Mouse (Mus musculus) midbrain, embryonic 11.5 days (tissue): ENCODE measurements around the gene March10. TPM values are rescaled to one million over a fixed set of nuclear protein-coding genes. Genes with fewer than 3 reads are reported as not detected.
A peak's percentile ranks its signal among the peaks of the same experiment; 100 is the strongest.

Experiments used
- ATAC-seq: fragments of 200-750 bp; cut with Nextera tagmentation; 2 replicates; pipeline ENCODE4 v1.8.0; 2017; ENCODE audit warnings: moderate TSS enrichment, moderate library complexity; ENCODE audit not compliant: low FRiP score
- DNase-seq: peaks from one replicate; pipeline ENCODE4 v3.0.0; 2015; ENCODE audit warnings: low spot score; ENCODE audit errors: missing footprints
- H3K27ac ChIP-seq: fragments of 300-500 bp; sonication (generic); 2 replicates; pipeline ENCODE4 v1.5.1; 2014; ENCODE audit warnings: low read depth, low read length
- H3K27me3 ChIP-seq: fragments of 300-500 bp; sonication (generic); 2 replicates; pipeline ENCODE4 v1.6.1; 2014; ENCODE audit warnings: mild to moderate bottlenecking, low read length, moderate library complexity, mixed read lengths; ENCODE audit not compliant: control insufficient read depth, insufficient read depth
- H3K36me3 ChIP-seq: fragments of 300-500 bp; sonication (generic); 2 replicates; pipeline ENCODE4 v1.6.1; 2014; ENCODE audit warnings: mild to moderate bottlenecking, low read length, moderate library complexity, mixed read lengths; ENCODE audit not compliant: control insufficient read depth, insufficient read depth
- H3K4me1 ChIP-seq: fragments of 300-500 bp; sonication (generic); 2 replicates; pipeline ENCODE4 v1.6.1; 2014; ENCODE audit warnings: low read length; ENCODE audit not compliant: control insufficient read depth, insufficient read depth
- H3K4me2 ChIP-seq: fragments of 300-500 bp; sonication (generic); 2 replicates; pipeline ENCODE4 v1.6.1; 2014; ENCODE audit warnings: mild to moderate bottlenecking, moderate library complexity
- H3K4me3 ChIP-seq: fragments of 300-500 bp; sonication (generic); 2 replicates; pipeline ENCODE4 v1.5.1; 2014; ENCODE audit warnings: low read depth, low read length
- H3K9ac ChIP-seq: fragments of 300-500 bp; sonication (generic); 2 replicates; pipeline ENCODE4 v1.6.1; 2014; ENCODE audit warnings: low read length
- H3K9me3 ChIP-seq: fragments of 300-500 bp; sonication (generic); 2 replicates; pipeline ENCODE4 v1.6.1; 2016; ENCODE audit warnings: low read length; ENCODE audit not compliant: control insufficient read depth
- WGBS: fragments of 180-500 bp; shearing (Covaris S2); extraction: QIAGEN DNeasy Blood & Tissue Kit; methylation state at CpG from one replicate; pipeline ENCODE4 v1.1.7; 2014; 5-methylcytosine and 5-hydroxymethylcytosine counted together
- polyA plus RNA-seq: library from polyadenylated mRNA; unstranded; fragments of >200 nt; fragmentation: Nextera tagmentation; extraction: Ambion mirVana; gene quantifications from 2 replicates; pipeline ENCODE4 v1.2.1, GENCODE M21; 2014

Gene March10
- polyA plus RNA-seq, 1 experiment from 2014 or later, result not detected

- Histone ChIP-seq H3K4me1 (no peaks in the 10 kb centered on the region), H3K4me2 (no peak overlapping the region), H3K27ac (no peak overlapping the region), H3K36me3 (peaks cover 6% of the 10 kb centered on the region; the same call in 1 of the 2 replicates), H3K27me3 (no peaks in the 10 kb centered on the region), H3K4me3 (no peak overlapping the region), H3K9me3 (no peaks in the 10 kb centered on the region), H3K9ac (no peak overlapping the region)
- WGBS, result 92% methylated on average over 9 of the region's 9 CpGs
- 0 out of 2 replicates have a peak, but pooled peaks have one; percentile 15 for ATAC-seq
- no peak for DNase-seq
Measured at GRCm38 (mm10) chr11:105348495-105348982, 108.0 kb downstream of the March10 start.

GRCm38 (mm10) chr11:105347162-105348161, 109.1 kb downstream of the March10 start:
- no peaks in the 10 kb centered on the region for H3K4me1 ChIP-seq
- ATAC-seq (peak; percentile 69; the same call in 1 of the 2 replicates), DNase-seq (peak; percentile 96)
- no peak overlapping the region for H3K4me2 ChIP-seq
- H3K9ac ChIP-seq, result no peak overlapping the region
- H3K36me3 ChIP-seq, result peaks cover 6% of the 10 kb centered on the region; the same call in 1 of the 2 replicates
- 67% methylated on average over 28 of the region's 28 CpGs for WGBS
- no peak overlapping the region for H3K27ac ChIP-seq
- no peaks in the 10 kb centered on the region for H3K27me3 ChIP-seq
- no peak overlapping the region for H3K4me3 ChIP-seq
- no peaks in the 10 kb centered on the region for H3K9me3 ChIP-seq

DNA sequence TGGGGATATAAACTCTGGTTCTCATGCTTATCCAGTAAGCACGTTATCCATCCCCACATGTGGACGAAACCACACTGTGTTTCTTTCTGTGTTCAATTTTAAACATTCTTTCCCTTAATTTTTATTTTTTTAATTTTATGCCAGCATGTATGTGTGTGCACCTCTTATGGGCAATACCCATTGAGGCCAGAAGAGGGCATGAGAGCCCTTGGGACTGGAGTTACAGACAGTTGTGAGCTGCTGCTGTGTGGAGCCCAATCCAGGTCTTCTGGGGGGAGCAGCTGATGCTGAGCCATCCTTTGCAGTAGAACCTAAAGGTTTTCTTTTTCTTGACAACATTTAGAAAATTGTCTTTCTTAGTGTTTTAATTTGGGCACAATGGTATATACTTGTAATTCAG, 111.3 kb downstream of the March10 start:
- H3K36me3 ChIP-seq, result peaks cover 6% of the 10 kb centered on the region; the same call in 1 of the 2 replicates
- no peaks in the 10 kb centered on the region for H3K4me1 ChIP-seq
- no peak overlapping the region for H3K4me3 ChIP-seq
- H3K9me3 ChIP-seq, result no peaks in the 10 kb centered on the region
- no peak for DNase-seq
- WGBS, result 81% methylated on average over 2 of the region's 2 CpGs
- H3K27ac ChIP-seq, result no peak overlapping the region
- no peak overlapping the region for H3K4me2 ChIP-seq
- H3K9ac ChIP-seq, result no peak overlapping the region
- no peak for ATAC-seq
- H3K27me3 ChIP-seq, result no peaks in the 10 kb centered on the region

DNA sequence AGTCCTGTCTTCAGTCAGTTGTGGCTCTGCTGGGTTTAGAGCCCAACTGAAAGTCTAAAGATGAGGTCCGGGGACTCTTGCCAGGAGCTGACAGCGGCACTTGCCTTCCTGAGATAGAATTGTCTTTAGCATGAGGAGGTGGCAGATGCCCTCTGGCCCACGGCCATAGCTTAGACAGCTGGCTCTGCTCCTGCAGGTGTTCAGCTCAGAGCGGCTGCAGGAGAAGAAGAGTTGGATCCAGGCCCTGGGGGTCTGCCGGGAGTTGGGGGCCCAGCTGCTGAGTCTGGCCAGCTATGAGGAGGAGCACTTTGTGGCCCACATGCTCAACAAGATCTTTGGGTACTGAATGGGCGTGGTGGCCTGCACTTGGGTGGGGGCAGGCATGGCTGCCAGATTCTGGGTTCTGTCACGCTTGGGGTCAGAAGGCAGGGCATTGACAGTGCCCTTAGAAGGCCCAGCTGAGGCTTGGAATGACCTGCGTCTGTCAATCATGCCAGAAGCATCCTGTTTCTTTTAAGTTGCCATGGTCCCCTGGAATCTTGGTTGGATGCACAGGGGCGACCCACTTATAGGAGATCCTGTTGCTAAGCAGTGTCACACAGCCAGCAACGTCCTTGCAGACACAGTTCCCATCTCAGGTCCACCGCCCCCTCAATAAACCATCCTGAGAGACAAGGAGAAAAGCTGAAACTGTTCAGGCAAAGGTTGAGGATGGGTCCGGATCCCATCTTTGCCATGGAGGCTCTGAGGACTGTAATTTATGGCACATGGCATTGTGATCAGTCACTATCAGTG, 117.7 kb downstream of the March10 start:
- H3K27me3 ChIP-seq, result no peaks in the 10 kb centered on the region
- peaks cover 3% of the 10 kb centered on the region; the same call in 1 of the 2 replicates for H3K36me3 ChIP-seq
- H3K4me3 ChIP-seq, result no peak overlapping the region
- no peak overlapping the region for H3K9ac ChIP-seq
- ATAC-seq (no peak), DNase-seq (no peak)
- no peak overlapping the region for H3K4me2 ChIP-seq
- H3K9me3 ChIP-seq, result no peaks in the 10 kb centered on the region
- WGBS, result 85% methylated on average over 12 of the region's 12 CpGs
- H3K27ac ChIP-seq, result no peak overlapping the region
- H3K4me1 ChIP-seq, result no peaks in the 10 kb centered on the region

GRCm38 (mm10) chr11:105333867-105334670, 122.5 kb downstream of the March10 start:
- no peak overlapping the region for H3K27ac ChIP-seq
- ATAC-seq (no peak), DNase-seq (no peak)
- WGBS, result 67% methylated on average over 8 of the region's 8 CpGs
- no peak overlapping the region for H3K4me3 ChIP-seq
- H3K27me3 ChIP-seq, result no peaks in the 10 kb centered on the region
- H3K4me1 ChIP-seq, result no peaks in the 10 kb centered on the region
- no peak overlapping the region for H3K9ac ChIP-seq
- H3K9me3 ChIP-seq, result no peaks in the 10 kb centered on the region
- peaks cover 3% of the 10 kb centered on the region; the same call in 1 of the 2 replicates for H3K36me3 ChIP-seq
- no peak overlapping the region for H3K4me2 ChIP-seq

DNA sequence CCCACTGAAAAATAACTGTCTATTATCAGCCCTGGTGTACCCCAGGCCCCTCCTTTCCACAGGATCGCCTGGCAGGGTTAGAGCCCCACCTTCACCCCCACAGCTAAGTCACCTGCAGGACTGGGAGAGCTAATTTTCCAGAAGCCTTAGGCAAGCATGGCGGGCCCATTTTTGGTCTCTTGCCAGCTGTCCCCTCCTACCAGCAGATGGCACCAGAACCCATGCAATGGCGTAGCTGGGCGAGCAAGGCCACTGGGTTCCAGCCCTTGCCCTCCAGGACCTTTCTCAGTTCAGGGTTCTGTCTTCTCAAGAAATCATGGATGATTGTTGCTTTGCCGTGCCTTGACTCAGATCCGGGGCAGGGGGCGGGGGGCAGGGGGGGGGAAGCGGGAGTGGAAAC, 124.1 kb downstream of the March10 start:
- Histone ChIP-seq H3K27me3 (no peaks in the 10 kb centered on the region), H3K27ac (no peak overlapping the region), H3K4me1 (no peaks in the 10 kb centered on the region), H3K36me3 (peaks cover 2% of the 10 kb centered on the region; the same call in 1 of the 2 replicates), H3K9me3 (no peaks in the 10 kb centered on the region), H3K9ac (no peak overlapping the region), H3K4me3 (no peak overlapping the region), H3K4me2 (no peak overlapping the region)
- DNase-seq (no peak), ATAC-seq (0 out of 2 replicates have a peak, but pooled peaks have one; percentile 57)
- WGBS, result 76% methylated on average over 8 of the region's 8 CpGs

DNA sequence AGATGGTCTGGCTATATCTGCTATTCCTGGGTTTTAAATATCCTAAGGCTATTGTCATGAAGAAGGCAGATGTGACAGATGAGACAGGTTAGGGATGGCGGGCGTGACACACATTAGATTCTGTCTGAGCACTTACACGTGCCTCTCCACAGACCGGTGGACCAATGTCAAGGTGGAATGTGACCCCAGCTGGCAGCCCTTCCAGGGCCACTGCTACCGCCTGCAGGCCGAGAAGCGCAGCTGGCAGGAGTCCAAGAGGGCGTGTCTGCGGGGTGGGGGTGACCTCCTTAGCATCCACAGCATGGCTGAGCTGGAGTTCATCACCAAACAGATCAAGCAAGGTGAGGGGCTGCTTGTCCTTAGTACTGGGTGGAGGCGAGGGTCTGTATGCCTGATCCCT, 124.8 kb downstream of the March10 start:
- Histone ChIP-seq H3K9ac (no peak overlapping the region), H3K27ac (no peak overlapping the region), H3K4me2 (no peak overlapping the region), H3K4me3 (no peak overlapping the region), H3K9me3 (no peaks in the 10 kb centered on the region), H3K4me1 (no peaks in the 10 kb centered on the region), H3K36me3 (no peaks in the 10 kb centered on the region), H3K27me3 (no peaks in the 10 kb centered on the region)
- peak; percentile 38; the same call in 1 of the 2 replicates for ATAC-seq
- no peak for DNase-seq
- 64% methylated on average over 10 of the region's 10 CpGs for WGBS

GRCm38 (mm10) chr11:105331129-105331528, 125.4 kb downstream of the March10 start:
- ATAC-seq (no peak), DNase-seq (no peak)
- H3K27ac ChIP-seq, result no peak overlapping the region
- no peaks in the 10 kb centered on the region for H3K27me3 ChIP-seq
- H3K9me3 ChIP-seq, result no peaks in the 10 kb centered on the region
- no peak overlapping the region for H3K9ac ChIP-seq
- no peak overlapping the region for H3K4me3 ChIP-seq
- H3K4me2 ChIP-seq, result no peak overlapping the region
- H3K36me3 ChIP-seq, result no peaks in the 10 kb centered on the region
- no peaks in the 10 kb centered on the region for H3K4me1 ChIP-seq
- whole genome bisulfite sequencing, result 87% methylated on average over 3 of the region's 3 CpGs
